Comparison of ENCODE assay signal across 8 mouse cellular contexts in genomic region chr3:121964173-121964572, GRCm38 (mm10). TPM values are rescaled to one million over a fixed set of nuclear protein-coding genes. Genes with fewer than 3 reads are reported as not detected.
DNase-seq lines count a peak whose midpoint lies in the region; ATAC-seq and TF ChIP-seq lines count a peak whose summit lies in the region.

No protein-coding gene starts in this region.

- no peak overlapping the region for H3K4me2 ChIP-seq in forebrain, embryonic 11.5 days (ENCODE audit: low read depth, low read length, severe bottlenecking)
- H3K4me2 ChIP-seq in liver, embryonic 13.5 days: no peak overlapping the region
- no peak overlapping the region for H3K4me2 ChIP-seq in liver, embryonic 11.5 days
- no peak overlapping the region for H3K4me2 ChIP-seq in liver, postnatal 0 days (ENCODE audit: low read depth, low read length)

- H3K4me3 ChIP-seq in forebrain, embryonic 10.5 days: no peak overlapping the region
- no peak overlapping the region for H3K4me3 ChIP-seq in forebrain, embryonic 11.5 days (ENCODE audit: low read depth, low read length)
- H3K4me3 ChIP-seq in liver, embryonic 13.5 days (replicated peaks): no peak overlapping the region
- no peak overlapping the region for H3K4me3 ChIP-seq in liver, embryonic 11.5 days (ENCODE audit: low read depth, low read length)
- no peak overlapping the region for H3K4me3 ChIP-seq in liver, postnatal 0 days (ENCODE audit: low read depth, low read length)

- H3K9me3 ChIP-seq in forebrain, embryonic 10.5 days: no peaks in the 10 kb centered on the region
- H3K9me3 ChIP-seq in forebrain, embryonic 11.5 days (ENCODE audit: control insufficient read depth, low read length): no peaks in the 10 kb centered on the region
- H3K9me3 ChIP-seq in liver, embryonic 13.5 days (replicated peaks): no peaks in the 10 kb centered on the region
- H3K9me3 ChIP-seq in liver, embryonic 11.5 days (ENCODE audit: control insufficient read depth, low read length): no peaks in the 10 kb centered on the region
- no peaks in the 10 kb centered on the region for H3K9me3 ChIP-seq in liver, postnatal 0 days (ENCODE audit: low read length)

- no peak for TF ChIP-seq EP300 in liver, postnatal 0 days (IDR thresholded peaks at IDR 0.05; ENCODE audit: low read depth)

- TF ChIP-seq CTCF in liver, postnatal 0 days (IDR thresholded peaks at IDR 0.05; ENCODE audit: low read depth): peak; percentile 77

- DNase-seq in forebrain, embryonic 10.5 days (ENCODE audit: extremely low spot score, low spot score): peak; percentile 31
- DNase-seq in forebrain, embryonic 11.5 days (ENCODE audit: low spot score): no peak
- peak; percentile 9 for DNase-seq in liver, embryonic 13.5 days
- DNase-seq in liver, embryonic 11.5 days (ENCODE audit: low spot score): no peak
- peak; percentile 88 for DNase-seq in embryo, embryonic 10 days (ENCODE audit: low spot score)
- no peak for DNase-seq in liver, postnatal 0 days
- peak; percentile 20 for DNase-seq in splenic B cell, adult 2 months (ENCODE audit: low read depth, low spot score)

- H3K27ac ChIP-seq in forebrain, embryonic 10.5 days: no peak overlapping the region
- H3K27ac ChIP-seq in forebrain, embryonic 11.5 days (ENCODE audit: low read depth, low read length): no peak overlapping the region
- H3K27ac ChIP-seq in liver, embryonic 13.5 days: no peak overlapping the region
- H3K27ac ChIP-seq in liver, embryonic 11.5 days (ENCODE audit: low read depth, low read length): no peak overlapping the region
- H3K27ac ChIP-seq in liver, postnatal 0 days (ENCODE audit: low read depth): no peak overlapping the region

- peaks cover 27% of the 10 kb centered on the region for H3K27me3 ChIP-seq in forebrain, embryonic 10.5 days (ENCODE audit: poor library complexity, severe bottlenecking)
- no peaks in the 10 kb centered on the region; the same call in 1 of the 2 replicates for H3K27me3 ChIP-seq in forebrain, embryonic 11.5 days (ENCODE audit: control insufficient read depth, insufficient read depth, low read length)
- no peaks in the 10 kb centered on the region for H3K27me3 ChIP-seq in liver, embryonic 13.5 days
- H3K27me3 ChIP-seq in liver, embryonic 11.5 days (replicated peaks; ENCODE audit: control insufficient read depth, insufficient read depth, low read length): no peaks in the 10 kb centered on the region
- no peaks in the 10 kb centered on the region for H3K27me3 ChIP-seq in liver, postnatal 0 days (ENCODE audit: insufficient read depth, low read length)
- no peaks in the 10 kb centered on the region for H3K27me3 ChIP-seq in splenic B cell, adult 2 months (ENCODE audit: control insufficient read depth, insufficient read depth, low read length, poor library complexity, severe bottlenecking)

- no peaks in the 10 kb centered on the region for H3K36me3 ChIP-seq in forebrain, embryonic 10.5 days (replicated peaks)
- no peaks in the 10 kb centered on the region for H3K36me3 ChIP-seq in forebrain, embryonic 11.5 days (ENCODE audit: control insufficient read depth, insufficient read depth, low read length)
- H3K36me3 ChIP-seq in liver, embryonic 13.5 days: no peaks in the 10 kb centered on the region
- no peaks in the 10 kb centered on the region for H3K36me3 ChIP-seq in liver, embryonic 11.5 days (ENCODE audit: control insufficient read depth, insufficient read depth, low read length)
- no peaks in the 10 kb centered on the region for H3K36me3 ChIP-seq in liver, postnatal 0 days (replicated peaks; ENCODE audit: insufficient read depth, low read length)
- no peaks in the 10 kb centered on the region for H3K36me3 ChIP-seq in splenic B cell, adult 2 months (ENCODE audit: control insufficient read depth, insufficient read depth, low read length, poor library complexity, severe bottlenecking)

- no peak for ATAC-seq in forebrain, embryonic 11.5 days (replicated peaks; ENCODE audit: low FRiP score)
- no peak for ATAC-seq in liver, embryonic 13.5 days (ENCODE audit: low read depth)
- ATAC-seq in liver, embryonic 11.5 days (replicated peaks; ENCODE audit: low FRiP score): no peak
- ATAC-seq in liver, postnatal 0 days: no peak
- no peak for ATAC-seq in monocyte, adult 5-6 weeks (replicated peaks; ENCODE audit: insufficient number of reproducible peaks, low FRiP score, low TSS enrichment, poor library complexity, severe bottlenecking)

- peaks cover 21% of the 10 kb centered on the region for H3K4me1 ChIP-seq in forebrain, embryonic 10.5 days
- peaks cover 4% of the 10 kb centered on the region; the same call in 1 of the 2 replicates for H3K4me1 ChIP-seq in forebrain, embryonic 11.5 days (replicated peaks; ENCODE audit: control insufficient read depth, insufficient read depth, low read length)
- peaks cover 21% of the 10 kb centered on the region for H3K4me1 ChIP-seq in liver, embryonic 13.5 days (replicated peaks)
- no peaks in the 10 kb centered on the region; the same call in none of the 2 replicates for H3K4me1 ChIP-seq in liver, embryonic 11.5 days (replicated peaks; ENCODE audit: control insufficient read depth, insufficient read depth, low read length)
- H3K4me1 ChIP-seq in liver, postnatal 0 days (ENCODE audit: insufficient read depth): peaks cover 6% of the 10 kb centered on the region; the same call in 1 of the 2 replicates

- H3K9ac ChIP-seq in forebrain, embryonic 11.5 days (ENCODE audit: low read length): no peak overlapping the region
- H3K9ac ChIP-seq in liver, embryonic 13.5 days: no peak overlapping the region
- no peak overlapping the region for H3K9ac ChIP-seq in liver, embryonic 11.5 days (ENCODE audit: low read depth, low read length)
- H3K9ac ChIP-seq in liver, postnatal 0 days (replicated peaks): no peak overlapping the region

RNA-seq across cellular contexts. Expression of gene Arhgap29, which starts 11.8 kb away (rescaled TPM):
- polyA plus RNA-seq in forebrain, embryonic 10.5 days (2016; fragmentation: Nextera tagmentation; extraction: Ambion mirVana): 33.7 and 35.7 TPM in 2 replicates
- polyA plus RNA-seq in forebrain, embryonic 11.5 days (2014; fragmentation: Nextera tagmentation; extraction: Ambion mirVana): 31.0 and 35.0 TPM in 2 replicates
- 5.2 and 6.6 TPM in 2 replicates for polyA plus RNA-seq in liver, embryonic 13.5 days (2015; fragmentation: Nextera tagmentation; extraction: Ambion mirVana)
- polyA plus RNA-seq in liver, embryonic 11.5 days (2014; fragmentation: Nextera tagmentation; extraction: Ambion mirVana): 24.1 and 25.5 TPM in 2 replicates
- 7.3 and 10.4 TPM in 2 replicates for polyA plus RNA-seq in liver, postnatal 0 days (2015; fragmentation: Nextera tagmentation; extraction: Ambion mirVana)
- total RNA-seq in monocyte, adult 5-6 weeks (2017): 0.96 to 2.4 TPM (median 1.7 TPM) in 3 replicates

Comparison
In these comparisons a context has a peak if more than half of its experiments do, and no peak if none do; other contexts are left out.
1. DNase-seq: peak in forebrain, embryonic 10.5 days (single experiment), liver, embryonic 13.5 days (single experiment), embryo, embryonic 10 days (single experiment) and splenic B cell, adult 2 months (single experiment); none in forebrain, embryonic 11.5 days (single experiment), liver, embryonic 11.5 days (single experiment) and liver, postnatal 0 days (single experiment).